Mouse (Mus musculus) ES-CJ7 (cell line): ENCODE results near the gene Il4ra.
A peak's percentile ranks its signal among the peaks of the same experiment; 100 is the strongest.

Experiments used
- DNase-seq: peaks from one replicate; pipeline ENCODE4 v3.0.0; 2011; ENCODE audit warnings: low read depth, low spot score

Gene Il4ra

GRCm38 (mm10) chr7:125551766-125552709 is at the start of gene Il4ra:
Gene Il4ra, plus strand, starts transcription at chr7:125552120.
- DNase-seq = peak; percentile 90

GRCm38 (mm10) chr7:125503374-125504092 is 48.4 kb upstream of the Il4ra start:
- no peak for DNase-seq

- DNase-seq = no peak
These were observed 47.3 kb upstream of the Il4ra start for GRCm38 (mm10) chr7:125504618-125505017.

- no peak for DNase-seq
These were observed 46.4 kb upstream of the Il4ra start for GRCm38 (mm10) chr7:125505568-125505967.

GRCm38 (mm10) chr7:125507279-125507678 is 44.6 kb upstream of the Il4ra start:
- DNase-seq = no peak

- no peak for DNase-seq
These were observed 40.5 kb upstream of the Il4ra start for GRCm38 (mm10) chr7:125511432-125511831.

- DNase-seq = no peak
These were observed 40.1 kb upstream of the Il4ra start for GRCm38 (mm10) chr7:125511852-125512251.

GRCm38 (mm10) chr7:125515081-125515853 is 36.7 kb upstream of the Il4ra start:
- no peak for DNase-seq

GRCm38 (mm10) chr7:125516723-125517122 is 35.2 kb upstream of the Il4ra start:
- no peak for DNase-seq

- DNase-seq = no peak
These were observed 34.5 kb upstream of the Il4ra start for GRCm38 (mm10) chr7:125517470-125517869.

GRCm38 (mm10) chr7:125519715-125520114 is 32.2 kb upstream of the Il4ra start:
- DNase-seq = no peak

GRCm38 (mm10) chr7:125523051-125523450 is 28.9 kb upstream of the Il4ra start:
- DNase-seq = no peak

GRCm38 (mm10) chr7:125527186-125527585 is 24.7 kb upstream of the Il4ra start:
- DNase-seq = no peak

GRCm38 (mm10) chr7:125527901-125528580 is 23.9 kb upstream of the Il4ra start:
- no peak for DNase-seq

GRCm38 (mm10) chr7:125539351-125539750 is 12.6 kb upstream of the Il4ra start:
- DNase-seq = no peak

- no peak for DNase-seq
These were observed 10.9 kb upstream of the Il4ra start for GRCm38 (mm10) chr7:125541026-125541425.

- DNase-seq = no peak
These were observed 10.1 kb upstream of the Il4ra start for GRCm38 (mm10) chr7:125541821-125542220.

GRCm38 (mm10) chr7:125542335-125543050 is 9.4 kb upstream of the Il4ra start:
- no peak for DNase-seq

- no peak for DNase-seq
These were observed 8.4 kb upstream of the Il4ra start for GRCm38 (mm10) chr7:125543497-125543896.

GRCm38 (mm10) chr7:125545331-125545730 is 6.6 kb upstream of the Il4ra start:
- no peak for DNase-seq

- no peak for DNase-seq
These were observed 5.2 kb upstream of the Il4ra start for GRCm38 (mm10) chr7:125546727-125547126.
